Mouse (Mus musculus) gastrocnemius, adult 2 months (tissue): ENCODE data around the gene 4933430I17Rik. TPM values are rescaled to one million over a fixed set of nuclear protein-coding genes. Genes with fewer than 3 reads are reported as not detected.

ENCODE experiments used
- DNase-seq: peaks from one replicate; pipeline ENCODE4 v3.0.0; 2022
- H3K27ac ChIP-seq: fragments of 200-600 bp; 2 replicates; pipeline ENCODE4 v1.8.1; 2022; ENCODE audit warnings: mild to moderate bottlenecking
- H3K4me3 ChIP-seq: fragments of 200-600 bp; 2 replicates; pipeline ENCODE4 v1.8.1; 2022; ENCODE audit warnings: mild to moderate bottlenecking, moderate library complexity
- CTCF ChIP-seq: fragments of 200-600 bp; IDR thresholded peaks from 2 replicates; pipeline ENCODE4 v1.8.1; 2022; ENCODE audit warnings: antibody characterized with exemption, mild to moderate bottlenecking, moderate library complexity
- intact Hi-C: fragments of 180-260 bp; cut with DNase I; formaldehyde crosslinking; loops from one replicate; pipeline ENCODE4 v1.15.1; 2025
- total RNA-seq, 2 experiments: library from RNA; stranded (reverse); gene quantifications; 2 replicates each; pipeline ENCODE4 v1.2.3; 2021

4933430I17Rik gene
- total RNA-seq, 2 experiments from 2014 or later: 0.17 TPM; not detected in 1

DNA sequence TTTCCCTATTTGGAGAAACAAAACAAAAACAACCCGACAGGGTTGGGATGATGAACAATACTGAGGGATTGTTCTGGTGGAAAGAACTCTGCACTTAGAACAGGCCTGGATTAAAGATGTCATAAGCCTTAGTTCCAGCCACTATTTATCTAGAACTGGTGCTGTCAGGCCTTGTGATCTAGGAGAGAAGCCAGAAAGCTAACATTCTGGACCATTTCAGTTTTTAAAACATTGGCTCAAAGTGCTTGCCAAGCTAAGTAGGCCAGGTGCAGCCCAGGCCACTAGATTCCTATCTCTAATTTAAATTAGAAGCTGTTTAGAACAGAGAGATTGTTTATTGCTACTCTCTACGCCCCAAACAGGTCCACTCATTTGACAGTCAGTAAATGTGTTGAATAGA is 1.1 kb downstream of the 4933430I17Rik start:
- Histone ChIP-seq H3K4me3 (no peak overlapping the region), H3K27ac (no peak overlapping the region)
- DNase-seq: no peak
- intact Hi-C loops: no loop called here
- no peak for TF ChIP-seq CTCF

DNA sequence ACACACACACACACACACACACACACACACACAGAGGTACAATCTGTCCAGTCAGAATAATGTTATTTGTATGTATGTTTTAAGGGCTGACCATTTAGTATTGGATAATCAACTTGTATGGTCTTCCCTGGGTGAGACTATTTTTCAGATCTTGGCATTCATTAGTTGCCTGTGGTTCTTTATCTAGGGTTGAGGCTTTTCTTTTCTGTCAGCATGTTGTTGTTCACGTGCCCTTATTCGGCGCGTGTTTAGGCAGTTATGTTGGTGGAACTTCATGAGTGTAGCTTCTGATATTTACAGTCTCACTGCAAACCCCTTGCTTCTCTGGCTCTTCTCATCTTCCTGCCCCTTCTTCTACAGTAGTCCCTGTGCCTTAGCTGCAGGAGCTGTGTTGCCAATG is 2.5 kb downstream of the 4933430I17Rik start:
- no peak for TF ChIP-seq CTCF
- Histone ChIP-seq H3K27ac (no peak overlapping the region), H3K4me3 (no peak overlapping the region)
- DNase-seq: no peak
- intact Hi-C loops: no loop called here

DNA sequence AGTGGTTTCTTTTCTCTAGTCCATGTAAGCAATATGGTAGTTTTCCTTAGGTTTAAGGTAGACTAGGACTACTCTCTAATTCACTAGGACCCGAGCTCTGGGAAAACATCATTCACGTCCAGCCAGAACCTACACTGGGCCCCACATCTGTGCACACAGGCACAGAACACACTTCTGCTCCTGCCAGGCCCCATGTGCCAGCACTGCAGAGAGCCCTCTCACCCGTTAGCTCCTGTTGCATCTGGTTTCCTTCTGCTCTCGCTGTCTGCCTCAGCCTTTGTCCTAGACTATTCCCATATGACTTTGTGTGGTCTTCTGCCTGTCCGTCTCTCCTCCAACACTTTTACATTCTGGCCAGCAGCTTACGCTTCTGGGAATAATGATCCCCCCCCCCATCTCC is 8.6 kb downstream of the 4933430I17Rik start:
- no peak for DNase-seq
- no peak overlapping the region for H3K27ac ChIP-seq
- no peak overlapping the region for H3K4me3 ChIP-seq
- intact Hi-C loops: no loop called here
- TF ChIP-seq CTCF: no peak

DNA sequence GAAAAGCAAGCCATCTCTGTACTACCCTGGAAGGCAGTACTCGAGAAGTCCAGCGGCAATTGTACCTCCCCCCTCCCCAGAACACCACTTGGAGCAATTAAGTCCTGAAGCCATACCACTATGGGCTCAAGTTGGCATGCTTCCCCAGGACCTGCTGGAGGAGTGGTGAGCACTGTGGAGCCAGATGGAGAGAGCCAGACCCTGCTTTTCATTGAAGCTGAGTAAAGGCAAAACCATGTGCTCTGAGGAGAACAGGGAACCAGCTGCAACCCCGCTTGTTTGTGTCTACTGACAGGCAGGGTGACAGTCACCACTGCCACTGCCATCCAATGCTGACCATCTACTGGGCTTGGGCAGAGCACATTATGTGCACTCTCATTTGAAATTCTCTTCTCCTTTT is 16.6 kb downstream of the 4933430I17Rik start:
- no peak overlapping the region for H3K27ac ChIP-seq
- intact Hi-C loops: no loop called here

DNA sequence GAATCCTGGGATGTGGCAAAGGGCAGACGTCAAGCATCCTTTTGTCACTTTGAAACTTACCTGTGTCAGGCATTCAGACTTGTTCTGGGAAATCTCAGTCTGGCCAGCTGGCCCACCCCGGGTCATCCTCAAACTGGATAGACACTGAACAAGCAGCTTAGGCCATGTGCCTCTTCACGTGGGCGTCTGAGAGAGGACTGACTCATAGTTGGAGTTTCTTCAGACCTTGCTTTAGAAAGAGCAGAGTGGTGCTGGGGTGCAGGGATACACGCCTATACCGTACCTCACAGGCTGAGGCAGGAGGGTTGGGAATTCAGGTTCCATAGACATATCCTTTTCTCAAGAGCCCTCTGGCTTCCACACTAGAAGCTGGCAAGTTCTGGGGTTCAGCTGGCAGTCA is 18.6 kb downstream of the 4933430I17Rik start:
- DNase-seq: no peak
- intact Hi-C loops: no loop called here
- Histone ChIP-seq H3K4me3 (no peak overlapping the region), H3K27ac (no peak overlapping the region)
- TF ChIP-seq CTCF: no peak

More for the DNA sequence above, 16.6 kb downstream of the 4933430I17Rik start:
- TF ChIP-seq CTCF: no peak
- H3K4me3 ChIP-seq: no peak overlapping the region
- DNase-seq: no peak

DNA sequence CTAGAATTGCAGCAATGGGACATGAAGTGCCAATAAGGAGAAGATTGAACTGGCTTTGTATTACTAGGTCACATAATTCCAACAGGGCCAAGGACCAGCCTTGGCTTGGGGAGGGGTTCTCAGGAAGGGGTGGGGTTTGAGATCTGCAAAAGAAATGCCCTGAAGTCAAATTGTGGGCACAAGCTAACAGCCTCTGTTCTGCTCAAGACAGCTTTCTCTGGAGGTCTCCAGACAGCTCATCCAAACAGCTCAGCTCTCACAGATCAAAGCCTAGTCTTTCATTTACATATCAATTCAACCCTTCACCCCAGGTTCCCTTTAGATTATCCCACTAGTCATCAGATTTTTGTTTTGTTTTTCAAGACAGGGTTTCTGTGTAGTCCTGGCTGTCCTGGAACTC is 19.6 kb downstream of the 4933430I17Rik start:
- Histone ChIP-seq H3K4me3 (no peak overlapping the region), H3K27ac (no peak overlapping the region)
- DNase-seq: no peak
- intact Hi-C loops: no loop called here
- TF ChIP-seq CTCF: no peak

DNA sequence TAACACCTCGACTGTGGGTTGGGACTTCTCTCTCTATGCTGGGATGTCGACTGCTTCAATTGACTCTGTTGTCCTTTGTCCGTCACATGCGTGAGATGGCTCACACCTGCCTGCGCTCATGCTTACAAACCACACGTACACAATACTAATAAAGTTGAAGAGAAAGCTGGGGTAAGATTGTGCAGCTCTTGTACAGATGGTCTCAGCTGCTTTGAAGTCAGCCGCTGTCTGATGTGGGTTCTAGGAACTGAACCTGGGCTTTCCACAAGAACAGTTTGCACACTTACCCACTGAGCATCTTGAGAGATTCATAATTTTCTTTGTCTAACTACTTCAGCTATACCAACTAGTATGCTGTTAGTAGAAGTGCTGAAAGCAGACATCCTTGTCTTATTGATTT is 26.8 kb downstream of the 4933430I17Rik start:
- Histone ChIP-seq H3K27ac (no peak overlapping the region), H3K4me3 (no peak overlapping the region)
- intact Hi-C loops: no loop called here
- no peak for DNase-seq
- no peak for TF ChIP-seq CTCF

DNA sequence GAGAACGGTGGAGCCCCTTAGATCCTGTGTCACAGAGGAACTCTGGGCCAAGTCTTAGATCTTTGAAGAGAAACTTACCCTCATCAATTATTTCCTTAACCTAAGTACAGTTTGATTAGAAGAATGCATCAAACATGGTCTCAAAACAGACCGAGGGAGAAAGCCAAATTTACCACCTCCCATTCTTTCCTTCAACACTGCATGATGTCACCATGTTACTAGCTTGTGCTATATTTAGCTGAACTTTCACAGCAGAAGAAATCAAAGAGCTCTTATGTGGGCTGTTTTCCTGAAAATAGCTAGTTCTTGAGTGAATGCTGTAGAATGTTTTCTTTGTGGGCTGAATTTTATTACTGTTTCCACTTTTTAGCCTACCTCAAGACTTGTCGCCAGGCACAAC is 32.3 kb downstream of the 4933430I17Rik start:
- Histone ChIP-seq H3K27ac (no peak overlapping the region), H3K4me3 (no peak overlapping the region)
- DNase-seq: no peak
- TF ChIP-seq CTCF: no peak
- intact Hi-C loops: no loop called here

DNA sequence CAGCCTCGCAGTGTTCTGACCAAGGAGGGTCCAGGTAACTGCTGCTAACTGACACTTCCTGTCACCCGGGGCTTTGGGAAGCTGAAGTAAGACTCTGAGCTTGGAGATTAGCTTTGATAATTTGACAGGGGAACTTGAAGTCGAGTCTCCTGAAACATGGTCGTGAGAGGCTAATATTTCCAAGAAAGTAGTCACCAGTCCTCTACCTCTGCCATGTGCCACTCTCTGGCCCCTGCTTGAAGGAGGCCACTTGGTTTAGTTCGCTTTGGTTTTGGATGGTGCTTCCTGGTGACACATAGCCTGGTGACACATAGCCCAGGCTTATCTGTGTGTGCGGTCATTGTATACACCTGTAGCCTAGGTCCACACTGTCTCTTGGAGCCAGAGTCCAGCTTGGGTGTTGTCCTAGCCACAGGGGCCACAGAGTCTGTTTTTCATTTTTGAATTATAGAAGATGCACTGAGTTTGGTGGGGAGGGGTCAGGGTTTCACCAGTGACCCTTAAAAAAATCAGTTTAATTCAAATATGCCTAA is 34.7 kb downstream of the 4933430I17Rik start, which contains the start of gene Rgs3:
TSS of gene Rgs3 (plus strand) at position 51 of the 533 bp plus-strand sequence.
- intact Hi-C loops: no loop called here
- no peak for DNase-seq
- Histone ChIP-seq H3K4me3 (no peak within 1 kb of the TSS), H3K27ac (no peak within 1 kb of the TSS)
- no peak for TF ChIP-seq CTCF

DNA sequence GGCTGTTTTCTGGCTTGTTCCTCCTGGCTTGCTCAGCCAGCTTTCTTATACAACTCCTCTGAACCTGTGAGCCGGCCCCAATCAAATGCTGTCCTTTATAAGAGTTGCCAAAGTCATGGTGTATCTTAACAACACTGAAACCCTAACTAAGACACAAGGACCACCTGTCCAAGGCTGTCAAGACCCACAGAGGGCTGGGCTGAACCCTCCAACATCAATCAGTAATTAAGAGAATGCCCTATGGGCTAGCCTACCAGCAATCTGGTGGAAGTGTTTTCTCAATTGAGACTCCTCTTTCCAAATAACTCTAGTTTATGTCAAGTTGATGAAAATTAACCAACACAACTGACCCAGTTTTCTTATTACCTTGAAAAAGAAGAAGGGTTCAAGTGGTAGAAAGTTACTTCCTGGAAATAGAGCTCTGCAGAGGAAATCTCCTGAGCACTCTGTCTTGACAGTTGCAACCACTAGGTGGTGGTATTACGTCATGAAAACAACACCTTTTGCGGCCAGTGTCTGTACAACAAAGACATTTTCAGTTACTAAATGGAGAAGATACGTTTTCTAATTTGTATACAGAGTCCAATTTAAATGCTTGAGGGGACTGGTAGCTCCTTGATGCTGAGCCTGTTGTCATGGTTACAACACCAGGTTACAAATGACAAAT is 35.9 kb downstream of the 4933430I17Rik start:
- peak; percentile 88 for TF ChIP-seq CTCF
- intact Hi-C loops: loop anchor here (1.0 kb wide), 2 partner anchors 135 to 203 kb away; no protein-coding TSS in a partner anchor
- peak; percentile 56 for DNase-seq
- H3K27ac ChIP-seq: no peak overlapping the region
- no peak overlapping the region for H3K4me3 ChIP-seq

DNA sequence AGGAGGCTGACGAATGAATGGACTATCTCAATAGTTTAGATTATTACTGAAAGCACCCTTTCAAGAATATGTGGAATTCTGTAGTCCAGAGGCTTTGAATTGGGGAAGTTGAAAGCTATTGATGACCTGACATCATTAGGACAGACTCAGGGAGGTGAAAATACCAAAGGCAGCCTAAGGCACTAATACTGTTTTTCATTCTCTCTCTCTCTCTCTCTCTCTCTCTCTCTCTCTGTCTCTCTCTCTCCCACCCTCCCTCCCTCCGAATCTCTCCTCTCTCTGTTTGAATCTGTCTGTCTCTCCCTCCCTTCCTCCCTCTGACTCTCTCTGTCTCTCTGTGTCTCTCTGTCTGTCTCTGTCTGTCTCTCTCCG is 36.4 kb downstream of the 4933430I17Rik start:
- intact Hi-C loops: loop anchor here (1.0 kb wide), 2 partner anchors 135 to 203 kb away; no protein-coding TSS in a partner anchor
- no peak for DNase-seq
- Histone ChIP-seq H3K27ac (no peak overlapping the region), H3K4me3 (no peak overlapping the region)
- TF ChIP-seq CTCF: no peak

DNA sequence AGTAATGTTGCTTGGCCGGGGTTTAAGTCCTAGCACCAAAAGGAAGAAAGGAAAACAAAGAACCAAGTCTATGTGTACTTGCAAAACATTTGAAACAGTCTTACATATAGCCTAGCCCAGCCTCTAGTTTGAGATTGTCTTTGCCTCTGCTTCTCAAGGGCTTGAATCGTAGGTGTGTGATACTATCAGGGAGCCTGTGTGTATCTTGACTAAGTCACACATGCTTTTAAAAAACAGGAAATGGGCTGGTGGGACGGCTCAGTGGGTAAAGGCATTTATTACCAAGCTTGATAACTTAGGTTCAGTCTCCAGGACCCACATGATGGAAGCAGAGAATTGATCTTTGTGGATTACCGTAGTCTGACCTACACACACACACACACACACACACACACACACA is 36.8 kb downstream of the 4933430I17Rik start:
- no peak for DNase-seq
- H3K27ac ChIP-seq: no peak overlapping the region
- H3K4me3 ChIP-seq: no peak overlapping the region
- intact Hi-C loops: no loop called here
- no peak for TF ChIP-seq CTCF

DNA sequence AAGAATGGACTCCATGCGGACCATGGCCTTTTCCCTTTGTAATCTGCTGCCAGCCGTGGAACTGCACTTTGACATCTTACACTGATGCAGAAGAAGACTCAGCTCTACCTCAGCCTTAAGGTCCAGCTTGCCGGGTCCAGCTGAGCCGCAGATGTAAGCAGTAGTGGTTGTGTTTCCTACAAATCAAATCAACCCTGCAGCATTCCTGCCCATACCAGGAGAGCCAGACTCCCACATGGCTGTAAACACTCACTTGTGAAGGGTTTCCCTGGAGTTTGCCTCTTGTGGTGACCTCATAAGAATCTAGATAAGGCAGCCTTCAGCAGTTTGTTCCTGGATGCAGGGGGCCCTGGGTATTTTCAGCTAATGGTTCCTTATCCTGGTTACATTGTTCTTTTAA is 41.4 kb downstream of the 4933430I17Rik start:
- no peak overlapping the region for H3K27ac ChIP-seq
- no peak overlapping the region for H3K4me3 ChIP-seq
- DNase-seq: no peak
- intact Hi-C loops: no loop called here
- no peak for TF ChIP-seq CTCF

DNA sequence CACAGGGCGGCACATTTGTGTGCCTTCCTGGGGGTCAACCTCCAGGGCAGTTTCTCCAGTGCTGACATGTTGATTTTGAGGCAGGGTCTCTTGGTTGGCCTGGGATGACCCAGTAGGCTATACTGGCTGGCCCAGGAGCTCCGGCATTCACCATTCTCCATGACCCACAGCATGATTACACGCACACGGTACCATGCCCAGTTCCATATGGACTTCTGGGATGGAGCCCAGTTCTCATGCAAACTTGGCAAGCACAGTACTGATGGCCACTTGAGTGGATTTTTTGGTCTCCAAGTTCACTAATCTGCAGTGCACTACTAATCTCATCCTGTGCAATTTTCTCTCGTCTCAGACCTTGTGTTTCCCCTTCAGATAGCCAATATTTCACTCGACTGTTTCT is 42.5 kb downstream of the 4933430I17Rik start:
- TF ChIP-seq CTCF: no peak
- Histone ChIP-seq H3K4me3 (no peak overlapping the region), H3K27ac (no peak overlapping the region)
- intact Hi-C loops: no loop called here
- no peak for DNase-seq
